Mouse (Mus musculus) kidney, adult 2 months (tissue): ENCODE data around the gene Pecam1. TPM values are rescaled to one million over a fixed set of nuclear protein-coding genes. Genes with fewer than 3 reads are reported as not detected.
A peak's percentile ranks its signal among the peaks of the same experiment; 100 is the strongest.

Source experiments
- DNase-seq: peaks from one replicate; pipeline ENCODE4 v3.0.0; 2021
- H3K27ac ChIP-seq: fragments of 200-500 bp; 2 replicates; pipeline ENCODE4 v1.5.1; 2012; ENCODE audit warnings: low read depth, low read length, control low read depth, inconsistent platforms; ENCODE audit not compliant: insufficient read depth
- H3K27me3 ChIP-seq: fragments of 200-500 bp; replicated peaks from 2 replicates; pipeline ENCODE4 v1.6.1; 2012; ENCODE audit warnings: mild to moderate bottlenecking, moderate library complexity, low read length, inconsistent platforms; ENCODE audit not compliant: control insufficient read depth, insufficient read depth
- H3K36me3 ChIP-seq: fragments of 200-500 bp; 2 replicates; pipeline ENCODE4 v1.6.1; 2012; ENCODE audit warnings: mild to moderate bottlenecking, moderate library complexity, low read length, inconsistent platforms; ENCODE audit not compliant: control insufficient read depth, insufficient read depth
- H3K4me1 ChIP-seq: fragments of 200-500 bp; 2 replicates; pipeline ENCODE4 v1.6.1; 2011; ENCODE audit warnings: low read length; ENCODE audit not compliant: control insufficient read depth, insufficient read depth
- H3K4me3 ChIP-seq: fragments of 200-500 bp; 2 replicates; pipeline ENCODE4 v1.5.1; 2011; ENCODE audit warnings: mild to moderate bottlenecking, low read depth, low read length, control low read depth; ENCODE audit not compliant: insufficient read depth
- CTCF ChIP-seq: fragments of 200-500 bp; conservative IDR thresholded peaks from 2 replicates; pipeline ENCODE4 v1.5.1; 2011; ENCODE audit warnings: low read depth, mild to moderate bottlenecking, control low read depth, low read length, moderate library complexity, mixed read lengths; ENCODE audit not compliant: insufficient read depth, insufficient read length
- POLR2A ChIP-seq: fragments of 200-500 bp; IDR thresholded peaks from one replicate; pipeline ENCODE4 v1.6.1; 2011; ENCODE audit warnings: low read depth, low read length, control low read depth
- WGBS: fragments of 180-500 bp; shearing (Covaris S2); methylation state at CpG from one replicate; pipeline ENCODE4 v1.1.7; 2018; 5-methylcytosine and 5-hydroxymethylcytosine counted together
- polyA plus RNA-seq: library from polyadenylated mRNA; depleted of rRNA; stranded (reverse); fragments of >200 nt; gene quantifications from 2 replicates; pipeline ENCODE4 v1.2.3, GENCODE M21; 2012

The Pecam1 gene
- polyA plus RNA-seq, 1 experiment = 60.4 TPM

DNA sequence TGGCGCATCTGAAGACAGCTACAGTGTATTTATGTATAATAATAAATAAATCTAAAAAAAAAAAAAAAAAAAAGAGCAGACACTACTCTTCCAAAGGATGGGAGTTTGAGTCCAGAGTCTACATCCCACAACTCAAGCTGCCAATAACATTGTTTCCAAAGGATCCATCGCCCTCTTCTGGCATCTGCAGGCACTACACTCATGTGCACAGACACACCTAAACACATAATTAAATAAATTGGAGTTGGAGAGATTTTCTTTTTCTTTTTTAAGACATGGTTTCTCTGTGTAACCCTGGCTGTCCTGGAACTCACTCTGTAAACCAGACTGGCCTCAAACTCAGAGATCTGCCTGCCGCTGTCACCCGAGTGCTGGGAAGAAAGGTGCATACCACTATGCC, 17.1 kb upstream of the Pecam1 start:
- no peak overlapping the region for H3K27ac ChIP-seq
- H3K27me3 ChIP-seq = no peaks in the 10 kb centered on the region
- DNase-seq = no peak
- no peak overlapping the region for H3K4me3 ChIP-seq
- H3K4me1 ChIP-seq = no peaks in the 10 kb centered on the region
- H3K36me3 ChIP-seq = peaks cover 17% of the 10 kb centered on the region
- WGBS = 94% methylated on average over 4 of the region's 4 CpGs
- no peak for TF ChIP-seq POLR2A
- TF ChIP-seq CTCF = no peak

DNA sequence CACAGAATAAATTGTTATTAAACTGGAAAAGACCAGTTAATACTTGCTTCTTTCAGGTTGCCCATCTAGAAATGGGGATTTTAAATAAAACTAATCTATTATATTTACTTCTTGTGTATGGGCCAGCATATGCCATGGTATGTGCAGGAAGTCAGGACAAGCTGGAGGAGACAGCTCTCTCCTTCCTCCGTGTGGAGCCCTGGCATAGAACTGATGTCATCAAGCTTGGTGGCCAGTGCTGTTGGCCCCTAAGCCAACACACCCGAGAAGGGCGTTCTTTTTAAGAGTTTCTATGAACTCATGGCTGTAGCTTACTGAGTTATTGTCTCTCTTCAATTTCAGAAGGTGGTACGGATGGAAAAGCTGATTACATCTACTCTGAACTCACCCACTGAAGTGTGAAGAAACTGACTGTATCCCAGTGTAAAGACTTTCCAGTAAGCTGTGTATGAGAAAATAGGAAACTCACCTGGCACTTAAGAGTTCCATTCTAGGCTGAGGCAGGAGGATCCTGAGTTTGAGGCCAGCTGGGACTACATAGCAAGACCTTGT, 16.3 kb upstream of the Pecam1 start:
- H3K36me3 ChIP-seq = peaks cover 13% of the 10 kb centered on the region
- no peak for TF ChIP-seq CTCF
- TF ChIP-seq POLR2A = no peak
- DNase-seq = no peak
- H3K4me3 ChIP-seq = no peak overlapping the region
- H3K27ac ChIP-seq = no peak overlapping the region
- H3K4me1 ChIP-seq = no peaks in the 10 kb centered on the region
- H3K27me3 ChIP-seq = no peaks in the 10 kb centered on the region
- 83% methylated on average over 4 of the region's 4 CpGs for WGBS

DNA sequence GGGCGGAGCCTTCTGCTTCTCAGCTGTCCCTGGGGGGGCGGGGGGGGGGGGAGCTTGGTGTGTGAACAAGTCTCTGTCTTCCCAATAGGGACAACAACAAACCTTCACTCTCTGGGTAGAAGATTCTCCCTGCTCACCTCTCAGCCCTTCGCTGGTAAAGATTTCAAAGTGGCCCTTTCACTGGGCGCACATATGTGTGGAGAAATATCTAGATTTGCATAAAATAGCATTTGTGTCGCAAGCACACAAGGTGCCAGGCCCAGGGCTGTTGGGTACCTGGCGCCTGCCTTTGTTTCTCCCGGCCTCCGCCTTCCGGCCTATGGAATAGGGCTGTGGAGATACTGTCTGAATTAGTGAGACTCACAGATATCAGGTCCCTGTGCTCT, 12.4 kb upstream of the Pecam1 start:
- no peak for DNase-seq
- Histone ChIP-seq H3K27ac (peak overlapping the region; percentile 7; the same call in 1 of the 2 replicates), H3K36me3 (peaks cover 3% of the 10 kb centered on the region), H3K4me3 (no peak overlapping the region), H3K27me3 (no peaks in the 10 kb centered on the region), H3K4me1 (no peaks in the 10 kb centered on the region)
- 80% methylated on average over 9 of the region's 9 CpGs for WGBS
- TF ChIP-seq CTCF (no peak), POLR2A (no peak)

DNA sequence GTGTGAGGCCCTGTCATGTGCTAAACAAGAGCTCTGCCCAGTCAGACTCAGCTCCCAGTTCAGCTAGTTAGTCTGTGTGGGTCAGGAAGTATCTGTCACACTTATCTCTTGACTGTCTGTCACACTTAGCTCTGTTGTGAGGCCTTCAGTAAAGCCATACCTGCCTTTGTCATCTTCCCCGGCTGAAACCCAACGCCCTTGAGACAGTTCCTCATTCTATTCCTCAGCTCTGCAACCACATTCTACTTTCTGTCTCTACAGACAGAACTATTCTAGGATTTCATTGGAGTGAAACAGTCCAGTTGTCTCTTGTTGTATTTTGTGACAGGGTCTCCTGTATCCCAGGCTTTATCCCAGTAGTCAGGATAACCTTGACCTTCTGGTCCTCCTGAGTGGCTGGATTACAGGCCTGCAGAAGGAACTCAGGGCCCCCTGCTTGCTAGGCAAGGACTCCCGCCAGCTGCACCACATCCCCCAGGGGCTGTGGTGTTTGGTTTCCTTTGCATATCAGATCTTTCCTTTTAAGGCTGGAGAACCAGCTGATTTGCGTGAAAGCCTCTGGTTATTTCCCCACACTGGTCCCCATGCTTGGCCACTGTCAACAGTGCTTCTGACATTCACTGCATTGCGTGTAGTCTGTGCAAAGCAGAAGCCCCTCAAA, 11.8 kb upstream of the Pecam1 start:
- no peaks in the 10 kb centered on the region for H3K4me1 ChIP-seq
- 51% methylated on average over 5 of the region's 5 CpGs for WGBS
- TF ChIP-seq POLR2A (no peak), CTCF (no peak)
- DNase-seq = peak; percentile 41
- peaks cover 3% of the 10 kb centered on the region for H3K36me3 ChIP-seq
- no peaks in the 10 kb centered on the region for H3K27me3 ChIP-seq
- H3K27ac ChIP-seq = 0 out of 2 replicates have a peak overlapping the region, but pooled peaks have one; percentile 9
- no peak overlapping the region for H3K4me3 ChIP-seq

DNA sequence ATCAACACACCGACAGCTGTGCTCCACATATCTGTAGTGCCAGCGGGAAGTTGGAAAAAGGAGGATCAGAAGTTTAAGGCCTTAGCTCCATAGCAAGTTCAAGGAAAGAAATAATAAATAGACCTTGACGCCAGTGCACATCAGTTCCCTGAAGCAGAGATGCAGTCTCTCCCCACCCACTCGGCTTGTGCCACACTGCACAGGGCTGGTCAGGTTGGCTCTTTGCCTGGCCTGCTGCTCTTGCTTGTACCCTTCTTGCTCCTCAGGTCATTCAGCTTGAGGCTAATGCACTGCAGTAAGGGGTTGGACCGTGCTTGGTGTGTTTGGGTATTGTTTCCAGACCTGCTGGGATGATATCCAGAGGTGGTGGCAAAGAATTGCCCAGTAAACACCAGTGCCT, 10.1 kb upstream of the Pecam1 start:
- Histone ChIP-seq H3K4me3 (no peak overlapping the region), H3K27ac (no peak overlapping the region), H3K27me3 (no peaks in the 10 kb centered on the region), H3K36me3 (no peaks in the 10 kb centered on the region), H3K4me1 (no peaks in the 10 kb centered on the region)
- no peak for TF ChIP-seq CTCF
- TF ChIP-seq POLR2A = no peak
- WGBS = 91% methylated on average over 5 of the region's 5 CpGs
- no peak for DNase-seq

DNA sequence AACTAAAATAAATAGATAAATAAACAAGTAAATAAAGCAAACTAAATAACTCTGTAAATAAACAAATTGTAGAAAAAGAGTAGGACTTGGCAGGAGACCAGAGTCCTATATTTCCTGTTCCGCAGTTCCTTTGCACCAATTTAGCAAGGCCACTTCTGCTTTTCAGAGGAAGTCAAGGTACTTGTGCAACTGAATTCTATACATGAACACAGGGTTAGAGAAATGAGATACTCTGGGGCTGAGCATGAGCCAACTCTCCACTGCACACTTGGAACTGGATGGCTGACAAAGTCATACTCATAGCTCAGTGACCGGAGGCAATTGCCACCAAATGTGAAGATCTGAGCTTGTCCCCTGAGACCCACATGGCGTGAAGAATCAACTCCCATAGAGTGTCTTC, 8.6 kb upstream of the Pecam1 start:
- no peak for TF ChIP-seq CTCF
- no peak overlapping the region for H3K27ac ChIP-seq
- 94% methylated on average over 3 of the region's 3 CpGs for WGBS

DNA sequence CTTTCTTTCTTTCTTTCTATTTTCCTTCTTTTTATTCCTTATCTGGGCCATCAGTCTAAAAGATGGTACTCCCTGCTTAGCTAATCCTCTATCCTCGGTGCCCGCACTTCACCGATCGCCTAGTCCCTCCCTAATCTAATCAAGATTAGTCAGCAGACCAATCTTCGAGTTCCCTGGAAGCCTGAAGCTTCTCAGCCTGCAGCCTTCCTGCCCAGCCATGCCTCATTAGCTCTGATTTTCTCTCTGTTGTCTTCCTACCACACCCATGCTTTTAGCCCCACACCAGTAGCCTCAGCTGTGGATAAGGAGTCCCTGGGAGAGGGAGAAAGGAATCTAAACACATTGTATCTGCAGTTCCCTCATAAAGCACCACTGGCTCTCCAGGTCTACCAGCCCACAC, 5.2 kb upstream of the Pecam1 start:
- Histone ChIP-seq H3K4me1 (no peaks in the 10 kb centered on the region), H3K36me3 (no peaks in the 10 kb centered on the region), H3K27me3 (no peaks in the 10 kb centered on the region), H3K4me3 (no peak overlapping the region), H3K27ac (no peak overlapping the region)
- TF ChIP-seq POLR2A (no peak), CTCF (no peak)
- WGBS = 48% methylated on average over 5 of the region's 5 CpGs
- DNase-seq = no peak

More for the DNA sequence above, 8.6 kb upstream of the Pecam1 start:
- H3K36me3 ChIP-seq = no peaks in the 10 kb centered on the region
- no peak for DNase-seq
- H3K4me1 ChIP-seq = no peaks in the 10 kb centered on the region
- no peak overlapping the region for H3K4me3 ChIP-seq
- H3K27me3 ChIP-seq = no peaks in the 10 kb centered on the region
